Mouse (Mus musculus) gastrocnemius, adult 2 months (tissue): ENCODE data around the gene Cdh23. TPM values are rescaled to one million over a fixed set of nuclear protein-coding genes. Genes with fewer than 3 reads are reported as not detected.

Experiments used
- DNase-seq: peaks from one replicate; pipeline ENCODE4 v3.0.0; 2022
- H3K27ac ChIP-seq: fragments of 200-600 bp; 2 replicates; pipeline ENCODE4 v1.8.1; 2022; ENCODE audit warnings: mild to moderate bottlenecking
- H3K4me3 ChIP-seq: fragments of 200-600 bp; 2 replicates; pipeline ENCODE4 v1.8.1; 2022; ENCODE audit warnings: mild to moderate bottlenecking, moderate library complexity
- CTCF ChIP-seq: fragments of 200-600 bp; IDR thresholded peaks from 2 replicates; pipeline ENCODE4 v1.8.1; 2022; ENCODE audit warnings: antibody characterized with exemption, mild to moderate bottlenecking, moderate library complexity
- intact Hi-C: fragments of 180-260 bp; cut with DNase I; formaldehyde crosslinking; loops from one replicate; pipeline ENCODE4 v1.15.1; 2025
- total RNA-seq, 2 experiments: library from RNA; stranded (reverse); gene quantifications; 2 replicates each; pipeline ENCODE4 v1.2.3; 2021

Gene Cdh23
- total RNA-seq, 2 experiments from 2014 or later: 1.8 to 2.8 TPM

DNA sequence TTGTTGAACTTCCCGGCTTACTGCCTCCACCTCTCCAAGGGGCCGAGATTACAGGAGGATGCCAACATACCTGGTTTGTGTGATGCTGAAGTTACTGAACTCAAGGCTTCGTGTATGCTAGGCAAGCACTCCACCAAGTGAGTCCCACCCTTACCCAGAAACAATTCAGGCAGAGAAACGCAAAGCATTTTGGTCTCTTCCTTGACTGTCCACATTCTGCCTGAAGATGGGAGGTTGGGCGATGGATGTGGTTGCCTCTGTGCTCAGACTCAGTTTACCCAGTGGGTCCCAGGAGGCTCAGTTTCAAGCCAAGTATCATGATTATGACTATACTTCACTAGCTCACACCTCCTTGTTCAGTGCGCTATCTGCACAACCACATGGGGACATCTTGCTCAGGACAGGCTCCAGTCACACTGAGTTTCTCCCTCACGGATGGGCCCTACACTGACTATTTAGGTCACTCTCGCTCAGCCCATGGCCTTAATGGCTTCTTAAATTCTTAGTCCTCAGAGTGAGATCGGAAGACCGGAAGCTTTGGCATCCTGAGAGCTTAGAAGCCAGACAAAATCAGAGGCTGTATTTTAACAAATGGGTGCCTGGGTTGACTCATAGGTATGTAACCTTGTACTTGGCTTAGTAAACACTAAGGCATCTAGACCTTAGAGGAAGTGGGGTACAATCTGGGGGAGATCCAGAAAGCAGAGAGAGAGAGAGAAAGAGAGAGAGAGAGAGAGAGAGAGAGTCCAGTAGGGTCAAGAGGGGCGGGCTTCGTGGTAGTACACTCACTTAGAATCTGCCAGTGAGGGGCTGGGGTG, 118.2 kb downstream of the Cdh23 start:
- intact Hi-C loops: no loop called here
- TF ChIP-seq CTCF: no peak
- no peak for DNase-seq
- H3K27ac ChIP-seq: peak overlapping the region; percentile 9; the same call in 1 of the 2 replicates
- H3K4me3 ChIP-seq: no peak overlapping the region

DNA sequence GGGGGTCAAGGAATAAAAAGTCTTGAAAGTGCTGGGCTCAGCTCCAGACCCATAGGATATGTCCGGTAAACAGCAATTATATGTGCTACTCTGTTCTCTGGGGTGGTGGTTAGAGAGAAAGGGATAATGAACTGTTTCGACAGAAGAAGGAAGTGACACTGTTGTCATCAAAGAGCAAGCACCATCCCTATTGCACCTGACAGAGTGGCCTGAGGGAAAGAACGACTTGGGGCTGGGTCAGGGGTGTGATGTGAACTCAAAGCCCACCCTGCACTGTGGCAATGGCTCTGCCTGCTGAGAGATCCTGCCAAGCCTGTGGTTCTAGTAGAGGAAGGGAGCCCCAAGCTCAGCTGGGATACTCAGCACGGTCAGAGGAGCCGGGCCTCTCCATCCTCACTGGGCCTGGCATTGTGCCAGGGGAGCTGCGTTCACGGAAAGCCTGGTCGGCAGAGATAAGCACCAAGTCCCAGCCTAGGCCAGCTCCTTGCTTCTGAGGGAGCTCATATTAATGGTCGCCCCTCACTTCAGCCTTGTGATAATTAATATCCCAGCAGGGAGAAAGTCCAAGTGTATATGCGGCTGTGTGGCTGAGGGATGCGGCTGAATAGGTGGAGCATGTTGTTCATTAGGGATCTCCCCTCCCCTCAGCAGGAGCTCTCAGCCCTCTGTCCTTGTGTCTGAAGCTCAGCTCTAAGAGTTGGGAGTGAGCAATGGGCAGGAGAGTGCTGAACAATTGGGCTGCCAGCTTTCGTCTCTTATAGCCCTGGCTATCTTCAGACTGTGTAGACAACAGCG, 119.0 kb downstream of the Cdh23 start:
- Histone ChIP-seq H3K4me3 (no peak overlapping the region), H3K27ac (peak overlapping the region; percentile 9; the same call in 1 of the 2 replicates)
- peak; percentile 68 for DNase-seq
- intact Hi-C loops: no loop called here
- no peak for TF ChIP-seq CTCF

DNA sequence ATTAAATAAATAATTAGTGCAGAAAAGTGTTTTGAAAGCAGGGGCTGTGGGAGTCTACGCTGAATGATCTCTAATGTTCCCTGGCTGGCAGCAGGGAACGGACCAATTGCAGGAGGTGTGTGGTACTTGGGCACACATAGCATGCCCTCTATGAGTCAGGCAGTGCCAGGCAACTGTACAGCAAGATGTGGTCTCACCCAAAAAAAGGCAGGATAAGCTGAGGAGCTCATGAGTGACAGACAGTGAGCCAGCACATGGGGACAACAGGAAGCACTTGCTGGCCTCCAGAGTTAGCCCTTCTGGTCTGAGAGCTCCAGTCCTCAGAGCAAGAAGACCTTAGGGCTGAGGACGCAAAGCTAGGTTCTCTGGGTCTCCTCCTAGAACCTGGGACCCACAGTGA, 121.4 kb downstream of the Cdh23 start:
- intact Hi-C loops: no loop called here
- TF ChIP-seq CTCF: no peak
- no peak overlapping the region for H3K27ac ChIP-seq
- no peak for DNase-seq
- no peak overlapping the region for H3K4me3 ChIP-seq

DNA sequence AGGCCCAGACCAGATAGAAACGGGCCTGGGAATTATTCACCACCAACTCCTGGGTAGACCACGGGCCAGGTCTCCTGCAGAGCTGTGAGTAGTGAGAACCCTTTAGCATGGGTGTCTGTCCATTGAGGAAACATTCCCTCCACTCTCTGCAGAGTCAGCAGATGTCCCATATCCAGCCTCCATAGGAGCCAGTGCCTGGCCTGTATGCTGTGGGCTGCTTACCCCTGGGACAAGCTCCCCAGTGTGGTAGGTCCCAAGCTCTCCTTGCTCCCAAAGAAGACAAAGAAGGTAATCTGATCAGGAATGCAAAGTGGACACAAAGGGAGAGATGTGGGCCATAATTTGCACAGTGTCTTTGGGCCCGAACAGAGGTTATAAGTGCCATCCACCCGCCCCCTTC, 124.8 kb downstream of the Cdh23 start:
- Histone ChIP-seq H3K4me3 (no peak overlapping the region), H3K27ac (no peak overlapping the region)
- no peak for TF ChIP-seq CTCF
- intact Hi-C loops: no loop called here
- DNase-seq: no peak

DNA sequence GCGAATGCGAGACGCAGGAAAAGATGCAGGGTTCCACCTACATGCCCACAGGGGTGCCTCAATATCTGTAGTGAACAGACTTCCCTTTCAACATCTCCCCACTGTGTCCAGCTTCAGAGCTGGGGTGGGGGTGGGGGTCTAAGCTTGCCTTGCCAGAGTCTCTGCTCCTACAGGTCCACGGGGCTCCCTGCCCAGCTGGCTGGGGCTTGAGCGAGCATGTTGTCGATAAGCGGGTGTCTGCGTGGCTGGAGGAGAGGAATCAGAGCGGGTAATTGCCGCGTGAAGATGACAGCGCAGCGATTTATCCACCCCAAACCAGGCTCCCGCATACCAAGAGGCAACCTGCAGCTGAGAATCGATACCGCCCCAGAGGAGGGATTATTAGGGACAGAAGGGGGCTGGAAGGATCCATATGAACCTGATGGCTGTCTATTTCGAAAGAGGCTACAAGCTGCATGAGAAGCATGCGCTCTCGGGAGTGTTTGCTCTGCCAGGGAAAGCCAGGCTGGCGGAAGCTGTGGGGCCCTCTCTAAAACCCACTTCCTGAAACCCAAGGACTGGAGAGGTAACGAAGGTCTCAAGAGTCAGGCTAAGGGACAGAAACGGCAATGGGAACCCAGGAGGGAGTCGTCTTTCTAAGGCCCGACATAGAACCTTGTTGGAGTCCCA, 129.8 kb downstream of the Cdh23 start:
- no peak for DNase-seq
- intact Hi-C loops: no loop called here
- Histone ChIP-seq H3K27ac (no peak overlapping the region), H3K4me3 (no peak overlapping the region)
- TF ChIP-seq CTCF: no peak

DNA sequence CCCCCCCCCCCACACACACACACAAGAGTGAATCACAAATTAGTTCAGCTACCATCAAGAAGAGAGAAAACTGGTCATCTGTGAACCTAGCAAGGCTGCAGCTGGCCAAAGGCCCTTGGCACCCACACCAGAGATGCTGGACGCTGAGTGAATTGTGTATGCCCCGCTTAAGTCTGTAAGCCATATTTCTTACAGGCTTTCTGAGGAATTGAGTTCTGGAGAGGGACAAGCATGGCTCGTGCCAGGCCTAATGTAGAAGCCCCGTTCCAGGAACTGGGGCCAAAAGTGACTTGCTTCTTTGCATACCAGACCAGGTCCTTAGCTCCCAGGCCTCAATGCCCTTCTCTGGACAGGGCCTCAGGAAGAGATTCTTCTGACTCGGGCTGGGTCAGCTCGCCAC, 132.2 kb downstream of the Cdh23 start:
- Histone ChIP-seq H3K4me3 (no peak overlapping the region), H3K27ac (no peak overlapping the region)
- no peak for DNase-seq
- TF ChIP-seq CTCF: no peak
- intact Hi-C loops: no loop called here

DNA sequence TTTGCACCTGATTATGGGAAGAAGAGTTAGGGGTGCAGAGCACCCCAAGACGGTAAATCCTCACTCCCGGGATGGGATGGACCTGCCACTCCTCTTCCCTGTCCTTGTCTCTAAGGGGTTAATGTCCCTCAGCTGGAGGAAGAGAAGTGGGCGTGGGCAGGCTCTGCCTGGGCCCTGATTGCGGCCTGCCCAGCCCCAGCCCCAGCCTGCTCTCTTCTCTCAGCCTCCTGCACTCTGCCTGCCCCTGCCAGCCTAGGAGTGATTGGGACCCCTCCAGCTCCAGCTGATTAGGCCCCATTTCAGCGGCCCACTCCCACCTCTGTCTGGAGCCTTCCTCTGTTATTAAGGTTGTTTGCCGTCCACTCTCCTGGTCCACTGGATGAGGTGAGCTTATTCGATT, 133.3 kb downstream of the Cdh23 start:
- no peak for DNase-seq
- no peak for TF ChIP-seq CTCF
- H3K4me3 ChIP-seq: no peak overlapping the region
- no peak overlapping the region for H3K27ac ChIP-seq
- intact Hi-C loops: no loop called here

DNA sequence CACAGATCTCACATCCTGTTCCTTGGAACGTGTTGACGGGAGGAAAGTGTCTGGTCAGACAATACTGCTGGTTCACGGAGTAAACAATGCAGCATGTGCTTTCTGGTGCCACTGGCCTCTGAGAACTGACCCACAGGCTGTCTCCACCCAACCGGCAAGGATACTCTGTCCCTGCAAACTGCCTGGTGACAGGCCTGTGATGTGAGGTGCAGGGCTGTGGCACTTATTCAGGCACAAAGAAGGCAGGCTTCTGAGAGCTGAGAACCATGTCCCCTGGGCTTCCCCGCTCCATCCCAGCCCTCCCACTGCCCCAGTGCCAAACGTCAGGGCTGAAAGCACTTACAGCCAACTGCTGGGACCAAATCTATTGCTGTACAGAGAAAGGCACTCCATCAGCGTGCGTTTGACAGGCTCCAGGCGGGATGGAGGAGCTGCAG, 137.8 kb downstream of the Cdh23 start:
- no peak for TF ChIP-seq CTCF
- intact Hi-C loops: no loop called here
- peak overlapping the region; percentile 70 for H3K27ac ChIP-seq
- DNase-seq: no peak
- H3K4me3 ChIP-seq: no peak overlapping the region

DNA sequence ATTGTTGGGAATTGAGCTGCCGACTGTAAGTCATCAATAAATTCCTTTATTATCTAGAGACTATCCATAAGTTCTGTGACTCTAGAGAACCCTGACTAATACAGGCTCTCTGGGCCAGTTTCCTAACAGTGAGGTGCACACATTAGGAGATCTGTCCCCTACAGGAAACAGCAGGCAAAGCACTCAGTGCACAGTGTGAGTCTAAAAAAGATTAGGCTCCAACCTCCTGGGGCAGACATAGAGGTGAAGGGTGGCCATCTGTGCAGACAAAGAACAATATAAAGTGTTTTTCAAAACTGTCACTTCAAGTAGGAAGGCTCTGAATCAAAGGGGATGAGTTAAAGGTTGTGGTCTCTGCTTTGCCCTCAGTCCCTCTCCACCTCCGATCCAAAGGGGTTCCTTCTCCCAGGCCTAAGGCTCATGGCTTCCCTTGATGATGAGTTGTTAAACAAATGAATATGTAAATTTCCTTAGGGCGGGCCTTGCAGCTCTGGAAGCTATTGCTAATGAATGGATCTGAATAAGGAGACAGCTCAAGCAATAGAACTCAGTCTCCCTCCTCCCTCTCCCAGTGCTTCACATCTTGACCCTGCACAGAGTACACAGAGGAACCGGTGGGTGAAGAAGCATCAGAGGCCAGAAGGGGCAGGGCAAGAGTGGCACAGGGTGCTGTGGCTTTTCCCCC, 143.2 kb downstream of the Cdh23 start:
- Histone ChIP-seq H3K4me3 (no peak overlapping the region), H3K27ac (peak overlapping the region; percentile 31; the same call in 1 of the 2 replicates)
- TF ChIP-seq CTCF: no peak
- intact Hi-C loops: no loop called here
- DNase-seq: no peak

DNA sequence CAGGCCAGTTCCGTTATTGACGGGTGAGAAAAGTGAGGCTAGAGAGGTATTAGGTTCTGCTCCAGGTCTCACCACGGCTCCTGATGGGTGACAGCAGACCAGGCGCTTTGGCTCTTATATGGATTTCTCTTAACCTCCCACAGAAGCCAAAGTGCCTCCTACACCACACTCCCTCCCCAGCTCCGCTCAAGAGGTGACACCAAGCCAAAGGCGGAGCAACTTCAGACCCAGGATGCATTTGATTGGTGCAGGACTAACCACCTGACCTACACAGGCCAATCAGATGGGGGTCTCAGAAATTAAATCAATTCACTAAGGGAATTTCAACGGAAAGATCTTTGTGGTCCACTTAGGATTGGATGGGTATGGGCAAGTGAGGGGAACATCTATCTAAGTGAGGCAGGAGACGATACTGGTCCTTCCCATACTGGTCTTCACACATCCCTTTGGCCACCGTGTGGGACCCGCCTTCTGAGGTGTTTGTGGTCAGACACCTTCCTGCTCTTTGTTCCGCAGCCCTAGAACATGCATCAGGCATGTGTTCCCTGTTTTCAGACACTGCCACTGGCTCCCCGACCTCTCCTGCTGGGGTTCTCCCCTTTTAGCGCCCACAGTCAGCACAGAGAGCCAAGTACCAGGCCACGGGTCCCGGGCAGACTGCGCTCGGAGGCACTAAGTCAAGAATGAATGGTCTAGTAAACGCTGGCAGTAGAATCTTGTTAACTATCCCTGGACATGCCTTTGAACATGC, 157.0 kb downstream of the Cdh23 start:
- Histone ChIP-seq H3K27ac (no peak overlapping the region), H3K4me3 (no peak overlapping the region)
- TF ChIP-seq CTCF: no peak
- no peak for DNase-seq
- intact Hi-C loops: no loop called here

DNA sequence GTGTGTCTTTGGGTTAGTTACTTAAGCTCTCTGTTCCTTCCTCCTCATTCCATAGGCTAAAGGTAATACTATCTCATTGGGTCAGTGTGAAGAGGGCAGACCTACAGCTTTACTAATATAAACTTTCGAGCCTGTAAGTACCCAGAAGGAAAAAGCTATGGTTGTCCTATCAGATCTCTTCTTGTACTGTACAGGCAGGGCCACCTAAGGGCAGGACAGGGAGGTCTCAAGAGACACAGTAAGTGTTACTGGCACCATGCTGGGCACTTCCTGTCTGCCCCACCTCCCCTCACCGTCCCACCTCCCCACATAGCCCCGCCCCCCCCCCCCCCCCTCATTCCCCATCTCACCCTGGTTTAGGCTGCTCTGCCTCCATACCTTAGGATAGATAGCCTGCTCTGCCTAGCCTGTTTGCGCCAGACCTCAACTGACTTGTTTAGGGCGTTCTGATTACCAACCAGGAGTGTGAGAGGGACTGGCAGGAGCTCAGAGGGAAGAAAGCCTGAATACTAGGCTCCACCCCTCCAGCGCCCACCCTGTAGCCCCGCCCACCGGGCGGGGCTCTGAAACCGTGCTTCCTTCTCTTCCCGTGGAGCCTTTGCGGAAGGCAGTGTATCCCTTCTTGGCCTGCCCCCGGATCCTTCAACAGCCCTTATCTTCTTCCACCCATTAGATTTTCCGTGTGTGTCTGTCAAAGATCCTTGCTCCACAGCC, 160.0 kb downstream of the Cdh23 start:
- Histone ChIP-seq H3K4me3 (no peak overlapping the region), H3K27ac (no peak overlapping the region)
- no peak for TF ChIP-seq CTCF
- DNase-seq: no peak
- intact Hi-C loops: no loop called here
